Mouse (Mus musculus) heart, embryonic 12.5 days (tissue): ENCODE results near the gene Unc93b1. TPM values are rescaled to one million over a fixed set of nuclear protein-coding genes. Genes with fewer than 3 reads are reported as not detected.
A peak's percentile ranks its signal among the peaks of the same experiment; 100 is the strongest.

Experiments used
- ATAC-seq: fragments of 200-750 bp; cut with Nextera tagmentation; 2 replicates; pipeline ENCODE4 v1.8.0; 2017; ENCODE audit warnings: moderate TSS enrichment, moderate library complexity; ENCODE audit not compliant: insufficient number of reproducible peaks, low FRiP score
- H3K27ac ChIP-seq: fragments of 300-500 bp; sonication (generic); 2 replicates; pipeline ENCODE4 v1.5.1; 2016; ENCODE audit warnings: mild to moderate bottlenecking, moderate library complexity; ENCODE audit not compliant: poor library complexity, severe bottlenecking
- H3K27me3 ChIP-seq: fragments of 300-500 bp; sonication (generic); replicated peaks from 2 replicates; pipeline ENCODE4 v1.6.1; 2016; ENCODE audit warnings: mild to moderate bottlenecking, moderate library complexity
- H3K36me3 ChIP-seq: fragments of 300-500 bp; sonication (generic); 2 replicates; pipeline ENCODE4 v1.6.1; 2016; ENCODE audit warnings: mild to moderate bottlenecking, moderate library complexity
- H3K4me1 ChIP-seq: fragments of 300-500 bp; sonication (generic); replicated peaks from 2 replicates; pipeline ENCODE4 v1.6.1; 2016; ENCODE audit warnings: mild to moderate bottlenecking
- H3K4me2 ChIP-seq: fragments of 300-500 bp; sonication (generic); 2 replicates; pipeline ENCODE4 v1.6.1; 2016; ENCODE audit warnings: mild to moderate bottlenecking, moderate library complexity
- H3K4me3 ChIP-seq: fragments of 300-500 bp; sonication (generic); 2 replicates; pipeline ENCODE4 v1.5.1; 2016; ENCODE audit warnings: mild to moderate bottlenecking
- H3K9ac ChIP-seq: fragments of 300-500 bp; sonication (generic); 2 replicates; pipeline ENCODE4 v1.6.1; 2016; ENCODE audit warnings: mild to moderate bottlenecking, moderate library complexity
- H3K9me3 ChIP-seq: fragments of 300-500 bp; sonication (generic); replicated peaks from 2 replicates; pipeline ENCODE4 v1.6.1; 2016; ENCODE audit warnings: mild to moderate bottlenecking, moderate library complexity
- WGBS: fragments of 180-500 bp; shearing (Covaris S2); methylation state at CpG from one replicate; pipeline ENCODE4 v1.1.7; 2016; 5-methylcytosine and 5-hydroxymethylcytosine counted together
- polyA plus RNA-seq: library from polyadenylated mRNA; unstranded; fragments of >200 nt; fragmentation: Nextera tagmentation; extraction: Ambion mirVana; gene quantifications from 2 replicates; pipeline ENCODE4 v1.2.1, GENCODE M21; 2016

The Unc93b1 gene
- polyA plus RNA-seq, 1 experiment from 2014 or later, result 8.9 TPM

- WGBS, result 48% methylated on average over 8 of the region's 8 CpGs
- Histone ChIP-seq H3K9ac (no peak overlapping the region), H3K4me2 (no peak overlapping the region)
These were observed 62.2 kb downstream of the Unc93b1 start for GRCm38 (mm10) chr19:3997231-3997630.

DNA sequence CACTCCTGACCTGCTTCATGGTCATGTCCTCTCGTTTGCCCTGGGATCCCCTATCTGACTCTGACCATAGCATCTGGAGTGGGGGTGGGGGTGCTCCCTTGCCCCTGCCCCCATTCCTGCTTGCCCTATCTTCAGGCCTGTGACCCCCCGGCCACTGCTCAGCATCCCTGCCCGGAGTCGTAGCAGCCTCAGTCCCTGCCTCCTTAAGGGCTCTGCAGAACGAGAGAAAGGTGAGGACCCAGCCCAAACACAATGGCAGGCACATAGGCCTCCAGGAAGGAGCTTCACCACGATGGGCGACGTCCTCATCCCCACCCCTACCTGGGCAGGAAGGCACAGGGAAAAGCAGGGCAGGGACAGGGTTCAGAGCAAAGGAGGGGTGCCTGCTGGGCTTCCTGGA, 63.3 kb downstream of the Unc93b1 start:
- H3K4me1 ChIP-seq, result peaks cover 40% of the 10 kb centered on the region
- WGBS, result 67% methylated on average over 8 of the region's 8 CpGs
- no peak overlapping the region for H3K4me2 ChIP-seq
- H3K36me3 ChIP-seq, result no peaks in the 10 kb centered on the region
- H3K27ac ChIP-seq, result no peak overlapping the region
- H3K4me3 ChIP-seq, result no peak overlapping the region
- H3K27me3 ChIP-seq, result 0 out of 2 replicates have a peak, but pooled peaks cover 5% of the 10 kb centered on the region
- H3K9me3 ChIP-seq, result no peaks in the 10 kb centered on the region
- 0 out of 2 replicates have a peak overlapping the region, but pooled peaks have one; percentile 3 for H3K9ac ChIP-seq
- no peak for ATAC-seq

More at GRCm38 (mm10) chr19:3997231-3997630, 62.2 kb downstream of the Unc93b1 start:
- Histone ChIP-seq H3K4me3 (no peak overlapping the region), H3K36me3 (no peaks in the 10 kb centered on the region), H3K9me3 (no peaks in the 10 kb centered on the region), H3K27me3 (0 out of 2 replicates have a peak, but pooled peaks cover 5% of the 10 kb centered on the region), H3K27ac (no peak overlapping the region), H3K4me1 (peaks cover 30% of the 10 kb centered on the region)
- no peak for ATAC-seq

Other genes starting within 250 kb of the Unc93b1 start
- gene Lrp5, start 248.6 kb upstream of the Unc93b1 start, polyA plus RNA-seq, result 3.3 and 4.2 TPM in 2 replicates
- 25.7 and 26.7 TPM in 2 replicates for gene 1810055G02Rik, start 226.9 kb upstream of the Unc93b1 start, polyA plus RNA-seq
- gene Kmt5b, start 167.8 kb upstream of the Unc93b1 start, polyA plus RNA-seq, result 29.3 and 32.9 TPM in 2 replicates
- gene Chka, start 83.4 kb upstream of the Unc93b1 start, polyA plus RNA-seq, result 30.1 and 36.1 TPM in 2 replicates
- gene Tcirg1, start 28.1 kb upstream of the Unc93b1 start, polyA plus RNA-seq, result 22.3 and 26.1 TPM in 2 replicates
- 298 and 324 TPM in 2 replicates for gene Ndufs8, start 22.4 kb upstream of the Unc93b1 start, polyA plus RNA-seq
- 2.0 and 2.3 TPM in 2 replicates for gene Aldh3b1, start 5.4 kb upstream of the Unc93b1 start, polyA plus RNA-seq
- not detected in 2 replicates for gene Aldh3b3, start 23.5 kb downstream of the Unc93b1 start, polyA plus RNA-seq
- 0.40 and 0.86 TPM in 2 replicates for gene Aldh3b2, start 37.1 kb downstream of the Unc93b1 start, polyA plus RNA-seq
- 9.3 and 9.5 TPM in 2 replicates for gene Acy3, start 51.4 kb downstream of the Unc93b1 start, polyA plus RNA-seq
- gene Tbx10, start 57.6 kb downstream of the Unc93b1 start, polyA plus RNA-seq, result not detected in 2 replicates
- gene Nudt8, start 65.4 kb downstream of the Unc93b1 start, polyA plus RNA-seq, result 41.0 and 44.7 TPM in 2 replicates
- 4.2 and 4.6 TPM in 2 replicates for gene Gm49405, start 65.4 kb downstream of the Unc93b1 start, polyA plus RNA-seq
- gene Doc2g, start 68.1 kb downstream of the Unc93b1 start, polyA plus RNA-seq, result 74.6 and 84.9 TPM in 2 replicates
- gene Ndufv1, start 77.6 kb downstream of the Unc93b1 start, polyA plus RNA-seq, result 402 and 417 TPM in 2 replicates
- gene Gstp1, start 102.8 kb downstream of the Unc93b1 start, polyA plus RNA-seq, result 346 and 369 TPM in 2 replicates
- gene Gstp2, start 110.8 kb downstream of the Unc93b1 start, polyA plus RNA-seq, result 3.6 and 7.1 TPM in 2 replicates
- gene Gstp3, start 124.4 kb downstream of the Unc93b1 start, polyA plus RNA-seq, result 0.69 TPM in 1 of 2 replicates, not detected in the other
- gene Cabp2, start 146.4 kb downstream of the Unc93b1 start, polyA plus RNA-seq, result not detected in 2 replicates
- gene Cdk2ap2, start 162.0 kb downstream of the Unc93b1 start, polyA plus RNA-seq, result 54.4 and 57.6 TPM in 2 replicates
- gene Pitpnm1, start 164.8 kb downstream of the Unc93b1 start, polyA plus RNA-seq, result 23.3 and 23.5 TPM in 2 replicates
- 80.4 and 82.6 TPM in 2 replicates for gene Aip, start 190.7 kb downstream of the Unc93b1 start, polyA plus RNA-seq
- gene Gpr152, start 204.6 kb downstream of the Unc93b1 start, polyA plus RNA-seq, result not detected in 2 replicates
- 0.13 TPM in 1 of 2 replicates, not detected in the other for gene Cabp4, start 208.8 kb downstream of the Unc93b1 start, polyA plus RNA-seq
- 115 and 122 TPM in 2 replicates for gene Coro1b, start 213.4 kb downstream of the Unc93b1 start, polyA plus RNA-seq
- 0.73 and 1.1 TPM in 2 replicates for gene Ptprcap, start 218.4 kb downstream of the Unc93b1 start, polyA plus RNA-seq
- 52.9 and 55.7 TPM in 2 replicates for gene Rps6kb2, start 228.2 kb downstream of the Unc93b1 start, polyA plus RNA-seq
- 2.5 and 3.6 TPM in 2 replicates for gene Carns1, start 240.3 kb downstream of the Unc93b1 start, polyA plus RNA-seq